Mouse (Mus musculus) forebrain, embryonic 14.5 days (tissue): ENCODE measurements at regions not wholly inside any gene's neighbourhood (a gene's known extent, or its start where the extent isn't known, plus 50 kb on each side); places are given as distances from the start of the nearest gene placed in this dataset.

Experiments
- ATAC-seq: fragments of 200-750 bp; cut with Nextera tagmentation; 2 replicates; pipeline ENCODE4 v1.8.0; 2017; ENCODE audit warnings: mild to moderate bottlenecking, moderate library complexity
- DNase-seq: peaks from one replicate; pipeline ENCODE4 v3.0.0-alpha.2; 2015; ENCODE audit warnings: low spot score
- H3K27ac ChIP-seq: fragments of 300-500 bp; sonication (generic); 2 replicates; pipeline ENCODE4 v1.5.1; 2014; ENCODE audit warnings: low read depth, mild to moderate bottlenecking, control low read depth, low read length, moderate library complexity
- H3K27me3 ChIP-seq: fragments of 300-500 bp; sonication (generic); replicated peaks from 2 replicates; pipeline ENCODE4 v1.6.1; 2014; ENCODE audit warnings: low read length, control low read depth, mixed read lengths; ENCODE audit not compliant: control insufficient read depth, insufficient read depth
- H3K36me3 ChIP-seq: fragments of 300-500 bp; sonication (generic); 2 replicates; pipeline ENCODE4 v1.6.1; 2014; ENCODE audit warnings: low read length, control low read depth; ENCODE audit not compliant: control insufficient read depth, insufficient read depth
- H3K4me1 ChIP-seq: fragments of 300-500 bp; sonication (generic); 2 replicates; pipeline ENCODE4 v1.6.1; 2014; ENCODE audit warnings: antibody characterized with exemption, low read length, control low read depth; ENCODE audit not compliant: control insufficient read depth, insufficient read depth
- H3K4me2 ChIP-seq: fragments of 300-500 bp; sonication (generic); 2 replicates; pipeline ENCODE4 v1.6.1; 2014; ENCODE audit warnings: mild to moderate bottlenecking, control low read depth, low read length
- H3K4me3 ChIP-seq: fragments of 300-500 bp; sonication (generic); 2 replicates; pipeline ENCODE4 v1.5.1; 2014; ENCODE audit warnings: low read depth, low read length, control low read depth
- H3K9ac ChIP-seq: fragments of 300-500 bp; sonication (generic); 2 replicates; pipeline ENCODE4 v1.6.1; 2014; ENCODE audit warnings: mild to moderate bottlenecking, low read length, control low read depth, moderate library complexity
- H3K9me3 ChIP-seq: fragments of 300-500 bp; sonication (generic); replicated peaks from 2 replicates; pipeline ENCODE4 v1.6.1; 2016; ENCODE audit warnings: low read length, control low read depth, mixed read lengths; ENCODE audit not compliant: control insufficient read depth
- WGBS: fragments of 180-500 bp; shearing (Covaris S2); extraction: QIAGEN DNeasy Blood & Tissue Kit; methylation state at CpG from one replicate; pipeline ENCODE4 v1.1.7; 2014; 5-methylcytosine and 5-hydroxymethylcytosine counted together

- Histone ChIP-seq H3K27ac (no peak overlapping the region), H3K9ac (no peak overlapping the region), H3K36me3 (no peaks in the 10 kb centered on the region), H3K4me3 (no peak overlapping the region), H3K4me2 (no peak overlapping the region), H3K27me3 (no peaks in the 10 kb centered on the region), H3K4me1 (no peaks in the 10 kb centered on the region), H3K9me3 (no peaks in the 10 kb centered on the region)
- DNase-seq (no peak), ATAC-seq (no peak)
- WGBS: 86% methylated on average over 3 of the region's 3 CpGs
These were observed 296.6 kb downstream of the Dmac1 start for GRCm38 (mm10) chr4:74981491-74981890.

GRCm38 (mm10) chr4:74972143-74972542 is 306.0 kb downstream of the Dmac1 start:
- H3K4me3 ChIP-seq: no peak overlapping the region
- H3K27ac ChIP-seq: no peak overlapping the region
- H3K4me2 ChIP-seq: no peak overlapping the region
- no peak overlapping the region for H3K9ac ChIP-seq
- no peaks in the 10 kb centered on the region for H3K27me3 ChIP-seq
- DNase-seq: peak; percentile 11
- 94% methylated on average over 1 of the region's 1 CpGs for WGBS
- H3K4me1 ChIP-seq: no peaks in the 10 kb centered on the region
- no peaks in the 10 kb centered on the region for H3K36me3 ChIP-seq
- H3K9me3 ChIP-seq: no peaks in the 10 kb centered on the region
- ATAC-seq: no peak
